Mouse (Mus musculus): ENCODE data around the gene Kpna1.

Kpna1 gene

GRCm38 (mm10) chr16:36071450-36072379 lies 93.2 kb downstream of the Kpna1 start, which contains the start of the genes Fam162a and Ccdc58:
Fam162a (minus strand) TSS chr16:36071594.
Ccdc58 (plus strand) TSS chr16:36071685.
- peak; percentile 99 for DNase-seq

GRCm38 (mm10) chr16:36072410-36073011 lies 94.0 kb downstream of the Kpna1 start:
- no peak for DNase-seq

- DNase-seq: no peak
Measured at GRCm38 (mm10) chr16:36074772-36075171, 96.2 kb downstream of the Kpna1 start.

- no peak for DNase-seq
Measured at GRCm38 (mm10) chr16:36079916-36080315, 101.4 kb downstream of the Kpna1 start.
